Mouse (Mus musculus) left cerebral cortex, postnatal 25 days (tissue): ENCODE measurements at regions not wholly inside any gene's neighbourhood (a gene's known extent, or its start where the extent isn't known, plus 50 kb on each side); places are given as distances from the start of the nearest gene placed in this dataset.

Experiments used
- DNase-seq, 2 experiments: peaks; one replicate each; pipeline ENCODE4 v3.0.0; 2022; ENCODE audit warnings: low spot score in 2 of 2, mixed read lengths in 1 of 2
- intact Hi-C: fragments of 180-260 bp; cut with DNase I; formaldehyde crosslinking; loops from one replicate; pipeline ENCODE4 v1.15.1; 2025

GRCm38 (mm10) chr12:102057979-102058378 lies 70.6 kb upstream of the Slc24a4 start:
- intact Hi-C loops = loop anchor here (5.0 kb wide), 2 partner anchors 69 to 134 kb away; partner anchors contain the start of gene Slc24a4

GRCm38 (mm10) chr12:102058428-102058827 lies 70.1 kb upstream of the Slc24a4 start:
- intact Hi-C loops = loop anchor here (5.0 kb wide), 2 partner anchors 69 to 134 kb away; partner anchors contain the start of gene Slc24a4

More at GRCm38 (mm10) chr12:102057979-102058378, 70.6 kb upstream of the Slc24a4 start:
- DNase-seq = no peak

DNA sequence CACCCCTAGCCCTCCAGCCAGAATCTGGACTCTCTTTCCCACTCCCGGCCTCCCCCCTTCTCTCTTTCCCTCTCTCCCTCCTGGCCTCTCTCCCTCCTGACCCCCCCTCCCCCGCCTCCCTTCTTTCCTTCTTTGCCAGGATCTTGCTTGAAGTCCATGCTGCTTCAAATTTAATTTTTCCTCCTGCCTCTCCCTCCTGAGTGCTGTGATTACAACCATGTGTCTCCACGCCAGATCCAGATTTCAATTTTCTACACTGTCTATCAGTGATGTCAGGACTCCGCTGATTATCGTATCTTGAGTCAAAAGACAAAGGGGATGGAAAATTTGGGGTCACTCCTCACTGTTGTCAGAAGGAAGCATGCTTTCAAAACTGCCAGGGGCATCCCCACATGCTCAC lies 67.4 kb upstream of the Slc24a4 start:
- DNase-seq = no peak
- intact Hi-C loops = no loop called here

More at GRCm38 (mm10) chr12:102058428-102058827, 70.1 kb upstream of the Slc24a4 start:
- DNase-seq = no peak

GRCm38 (mm10) chr12:102061657-102062614 lies 66.6 kb upstream of the Slc24a4 start:
- intact Hi-C loops = no loop called here

DNA sequence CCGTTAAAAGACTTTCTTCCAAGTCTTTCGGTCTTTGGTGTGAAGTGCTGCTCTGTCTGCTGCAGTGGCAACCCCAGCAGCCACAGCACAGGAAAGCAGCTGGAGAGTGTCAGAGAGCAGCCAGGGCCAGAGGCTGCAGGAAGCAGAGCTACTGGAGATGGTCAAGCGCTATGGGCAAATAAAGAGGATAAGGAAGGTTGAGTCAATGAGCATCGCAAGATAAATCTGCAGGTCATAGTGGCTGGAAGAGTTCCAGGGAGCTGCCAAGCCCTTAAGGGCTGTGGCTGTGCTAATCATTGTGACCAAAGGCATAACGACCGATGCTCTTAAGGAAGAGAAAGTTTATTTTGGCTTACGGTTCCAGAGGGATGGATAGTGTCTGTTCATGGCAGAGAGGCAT lies 65.9 kb upstream of the Slc24a4 start:
- no peak for DNase-seq
- intact Hi-C loops = no loop called here

More at GRCm38 (mm10) chr12:102061657-102062614, 66.6 kb upstream of the Slc24a4 start:
- DNase-seq = no peak

- intact Hi-C loops = no loop called here
- no peak for DNase-seq
Observed at GRCm38 (mm10) chr12:102063211-102063610, 65.3 kb upstream of the Slc24a4 start.

DNA sequence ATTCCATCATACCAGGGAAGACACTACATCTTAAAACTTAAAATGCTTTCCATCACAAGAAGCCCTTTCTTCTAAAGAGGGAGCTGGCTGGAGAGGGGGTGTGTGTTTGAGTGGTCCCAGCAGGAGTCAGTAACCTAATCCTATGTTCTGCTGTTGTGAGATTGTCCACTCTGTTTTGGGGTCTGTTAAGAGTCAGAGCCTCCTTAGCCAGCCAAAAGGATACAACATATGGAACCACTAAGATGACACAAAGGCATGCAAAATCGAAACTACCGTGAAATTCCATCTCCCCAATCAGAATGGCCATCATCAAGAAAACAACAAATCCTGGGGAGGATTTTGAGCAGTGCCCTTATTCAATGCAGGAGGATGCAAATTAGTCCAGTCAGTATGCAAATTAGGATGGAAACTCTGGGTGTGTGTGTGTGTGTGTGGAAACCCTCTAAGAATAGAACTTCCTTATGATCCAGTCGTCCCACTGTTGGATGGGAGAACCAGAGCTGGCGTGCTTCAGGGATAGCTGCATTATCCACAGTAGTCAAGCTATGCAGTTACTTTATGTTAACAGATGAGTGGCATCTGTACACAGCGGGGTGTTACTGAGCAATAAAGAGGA lies 63.7 kb upstream of the Slc24a4 start:
- intact Hi-C loops = no loop called here
- peak in 1 of 2 experiments; percentile 76 for DNase-seq

GRCm38 (mm10) chr12:102067685-102068084 lies 60.8 kb upstream of the Slc24a4 start:
- intact Hi-C loops = no loop called here
- DNase-seq = no peak

DNA sequence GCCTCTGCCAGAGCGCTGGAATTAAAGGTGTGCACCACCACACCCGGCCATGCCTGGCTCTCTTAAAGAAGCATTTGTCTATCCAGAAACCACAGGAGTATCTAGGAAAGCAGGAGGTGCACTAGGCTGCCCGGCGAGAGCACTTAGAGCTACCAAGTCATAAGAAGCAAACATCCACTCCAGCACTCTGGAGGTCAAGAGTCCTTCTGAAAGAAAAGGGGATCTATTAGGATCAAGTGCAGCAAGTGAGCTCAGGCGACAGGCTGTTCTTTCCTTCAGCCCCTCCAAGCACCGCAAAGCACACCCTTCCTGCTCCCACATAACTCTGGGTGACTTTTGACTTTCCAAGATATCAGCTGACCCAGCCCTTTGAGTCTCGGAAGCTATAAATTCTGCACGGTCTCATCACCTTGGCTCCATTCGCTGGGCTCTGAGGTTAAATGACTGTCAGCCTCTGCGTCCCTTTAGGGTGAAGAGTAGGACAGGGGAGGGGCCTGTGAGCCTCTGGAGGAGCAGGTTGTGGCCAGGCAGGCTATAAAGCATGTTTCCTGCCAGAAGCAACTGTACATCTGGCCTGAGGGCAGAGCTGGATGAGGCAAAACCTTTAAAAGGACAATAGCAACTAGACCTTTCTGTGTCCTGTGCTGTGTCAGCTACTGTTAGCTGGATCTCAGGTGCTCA lies 58.9 kb upstream of the Slc24a4 start:
- intact Hi-C loops = no loop called here
- DNase-seq = no peak

DNA sequence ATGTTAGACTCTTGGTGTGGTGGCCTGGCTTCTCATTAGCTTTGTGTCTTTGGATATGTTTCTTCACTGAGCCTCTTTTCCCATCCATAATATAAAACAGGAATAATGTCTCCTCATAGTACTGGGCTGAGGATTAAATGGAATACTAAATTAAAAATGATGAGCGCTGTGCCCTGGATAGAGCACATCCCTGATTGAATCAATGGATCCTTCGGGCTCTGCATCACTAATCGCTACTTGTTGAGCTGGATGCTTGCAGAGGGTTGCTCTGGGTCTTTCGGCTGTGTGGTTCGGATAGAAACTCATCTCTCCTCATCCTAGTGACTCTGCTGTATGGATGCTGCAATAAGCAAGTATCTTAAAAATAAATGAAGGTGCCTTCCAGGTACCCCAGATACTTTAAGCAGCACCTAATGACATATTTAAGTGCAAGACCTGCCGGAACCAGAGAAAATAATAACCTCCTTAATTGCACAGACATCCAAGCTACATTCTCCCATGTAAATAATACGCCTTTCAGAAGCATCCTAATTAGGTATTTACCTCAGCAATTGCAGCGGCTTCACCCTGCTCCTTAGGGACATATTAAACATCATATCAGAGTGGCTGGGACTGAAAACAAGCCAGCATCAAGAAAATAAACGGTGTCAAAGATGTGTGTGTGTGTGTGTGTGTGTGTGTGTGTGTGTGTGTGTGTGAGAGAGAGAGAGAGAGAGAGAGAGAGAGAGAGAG lies 56.5 kb upstream of the Slc24a4 start:
- no peak for DNase-seq
- intact Hi-C loops = no loop called here

- intact Hi-C loops = no loop called here
- peak in 1 of 2 experiments; percentile 69 for DNase-seq
Observed at GRCm38 (mm10) chr12:102073540-102073939, 55.0 kb upstream of the Slc24a4 start.

GRCm38 (mm10) chr12:102076298-102076697 lies 52.2 kb upstream of the Slc24a4 start:
- no peak for DNase-seq
- intact Hi-C loops = no loop called here
